Mouse (Mus musculus): ENCODE data around the gene Ascl2. TPM values are rescaled to one million over a fixed set of nuclear protein-coding genes. Genes with fewer than 3 reads are reported as not detected.
A peak's percentile ranks its signal among the peaks of the same experiment; 100 is the strongest.

The Ascl2 gene
- polyA plus RNA-seq, 1 experiment from 2014 or later = 0.98 TPM

DNA sequence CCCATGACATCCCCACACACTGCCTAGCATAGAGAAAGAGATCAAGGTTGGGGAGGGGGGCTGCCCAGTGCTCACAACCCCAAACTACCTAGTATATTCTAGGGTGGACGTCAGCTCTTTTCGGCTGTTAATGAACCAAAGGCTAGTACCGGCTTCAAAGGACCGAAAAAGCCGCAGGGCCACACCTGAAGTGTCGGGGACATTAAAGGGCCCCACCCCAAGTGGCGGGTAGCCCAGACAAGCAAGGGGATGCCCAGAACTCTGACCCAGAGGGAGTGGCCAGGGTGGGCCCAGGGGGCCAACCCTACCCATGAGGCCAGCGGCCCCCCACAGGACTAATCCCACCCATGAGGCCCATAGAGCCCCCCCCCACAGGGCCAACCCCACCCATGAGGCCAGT, 41.8 kb downstream of the Ascl2 start:
- Histone ChIP-seq H3K4me3 (replicated peaks; ENCODE audit: low read length) (no peak overlapping the region), H3K4me2 (ENCODE audit: low read length) (no peak overlapping the region), H3K27ac (ENCODE audit: low read length) (no peak overlapping the region), H3K27me3 (replicated peaks; ENCODE audit: control insufficient read depth, insufficient read depth, low read length) (no peaks in the 10 kb centered on the region), H3K4me1 (replicated peaks; ENCODE audit: control insufficient read depth, insufficient read depth, low read length) (no peaks in the 10 kb centered on the region), H3K36me3 (ENCODE audit: control insufficient read depth, insufficient read depth) (no peaks in the 10 kb centered on the region), H3K9me3 (ENCODE audit: control insufficient read depth, low read length) (no peaks in the 10 kb centered on the region), H3K9ac (replicated peaks; ENCODE audit: low read depth, low read length) (no peak overlapping the region)
- ATAC-seq = no peak
- 89% methylated on average over 8 of the region's 8 CpGs for WGBS

- no peaks in the 10 kb centered on the region for H3K9me3 ChIP-seq (ENCODE audit: control insufficient read depth, low read length)
- H3K27ac ChIP-seq (ENCODE audit: low read length) = no peak overlapping the region
- no peak overlapping the region for H3K4me2 ChIP-seq (ENCODE audit: low read length)
- peak; percentile 82 for ATAC-seq
- no peaks in the 10 kb centered on the region for H3K27me3 ChIP-seq (replicated peaks; ENCODE audit: control insufficient read depth, insufficient read depth, low read length)
- 28% methylated on average over 8 of the region's 8 CpGs for WGBS
- H3K36me3 ChIP-seq (ENCODE audit: control insufficient read depth, insufficient read depth) = no peaks in the 10 kb centered on the region
- no peak overlapping the region for H3K9ac ChIP-seq (replicated peaks; ENCODE audit: low read depth, low read length)
- no peak overlapping the region for H3K4me3 ChIP-seq (replicated peaks; ENCODE audit: low read length)
- H3K4me1 ChIP-seq (replicated peaks; ENCODE audit: control insufficient read depth, insufficient read depth, low read length) = no peaks in the 10 kb centered on the region
Observed at GRCm38 (mm10) chr7:142918641-142919628, 50.1 kb downstream of the Ascl2 start.

DNA sequence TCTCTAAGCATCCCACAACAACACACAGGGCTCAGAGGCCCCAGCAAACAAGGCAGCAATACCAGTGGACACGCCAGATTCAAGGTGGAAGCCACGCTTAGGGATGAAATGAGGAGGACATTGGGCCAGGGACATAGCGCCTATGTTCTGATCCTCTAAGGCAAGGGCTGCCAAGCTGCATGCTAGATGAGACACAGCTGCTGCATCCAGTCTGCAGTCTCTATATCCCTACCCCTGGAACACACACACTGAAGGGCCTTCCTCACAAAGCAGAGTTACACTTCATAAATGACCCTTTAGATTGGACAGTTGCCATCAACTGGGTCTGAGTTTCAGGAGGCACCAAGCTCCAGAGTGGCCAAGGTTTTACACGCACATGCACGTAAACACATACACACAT, 51.4 kb downstream of the Ascl2 start:
- no peak overlapping the region for H3K4me2 ChIP-seq (ENCODE audit: low read length)
- no peaks in the 10 kb centered on the region for H3K36me3 ChIP-seq (ENCODE audit: control insufficient read depth, insufficient read depth)
- WGBS = 87% methylated on average over 5 of the region's 5 CpGs
- no peak overlapping the region for H3K27ac ChIP-seq (ENCODE audit: low read length)
- no peaks in the 10 kb centered on the region for H3K9me3 ChIP-seq (ENCODE audit: control insufficient read depth, low read length)
- no peaks in the 10 kb centered on the region for H3K27me3 ChIP-seq (replicated peaks; ENCODE audit: control insufficient read depth, insufficient read depth, low read length)
- no peaks in the 10 kb centered on the region for H3K4me1 ChIP-seq (replicated peaks; ENCODE audit: control insufficient read depth, insufficient read depth, low read length)
- no peak for ATAC-seq
- no peak overlapping the region for H3K4me3 ChIP-seq (replicated peaks; ENCODE audit: low read length)
- no peak overlapping the region for H3K9ac ChIP-seq (replicated peaks; ENCODE audit: low read depth, low read length)

Other genes with a start within 250 kb of the Ascl2 start
- 1.3 TPM in 1 of 2 replicates, not detected in the other for gene Ins2, start 225.9 kb downstream of the Ascl2 start, polyA plus RNA-seq (2015; fragmentation: Nextera tagmentation; extraction: Ambion mirVana)
- 6.4 TPM in 2 replicates for gene Th, start 38.1 kb downstream of the Ascl2 start, polyA plus RNA-seq (2015; fragmentation: Nextera tagmentation; extraction: Ambion mirVana)
- gene Tspan32, start 35.8 kb upstream of the Ascl2 start, polyA plus RNA-seq (2015; fragmentation: Nextera tagmentation; extraction: Ambion mirVana) = 0.32 and 0.53 TPM in 2 replicates
- 319 and 342 TPM in 2 replicates for gene Cd81, start 83.5 kb upstream of the Ascl2 start, polyA plus RNA-seq (2015; fragmentation: Nextera tagmentation; extraction: Ambion mirVana)
- gene Tssc4, start 100.0 kb upstream of the Ascl2 start, polyA plus RNA-seq (2015; fragmentation: Nextera tagmentation; extraction: Ambion mirVana) = 99.7 and 109 TPM in 2 replicates
- gene Trpm5, start 125.4 kb upstream of the Ascl2 start, polyA plus RNA-seq (2015; fragmentation: Nextera tagmentation; extraction: Ambion mirVana) = 1.1 and 1.2 TPM in 2 replicates
- 1.0 and 1.1 TPM in 2 replicates for gene Kcnq1, start 137.1 kb upstream of the Ascl2 start, polyA plus RNA-seq (2015; fragmentation: Nextera tagmentation; extraction: Ambion mirVana)

Measured in forebrain, embryonic 16.5 days (tissue).